Mouse (Mus musculus) thymus, adult 18-20 months (tissue): Measurements from ENCODE around the gene Ppp1ca.

Experiments used
- DNase-seq, 2 experiments: peaks; one replicate each; pipeline ENCODE4 v3.0.0; 2022; ENCODE audit warnings: mixed read lengths in 2 of 2

Gene Ppp1ca

DNA sequence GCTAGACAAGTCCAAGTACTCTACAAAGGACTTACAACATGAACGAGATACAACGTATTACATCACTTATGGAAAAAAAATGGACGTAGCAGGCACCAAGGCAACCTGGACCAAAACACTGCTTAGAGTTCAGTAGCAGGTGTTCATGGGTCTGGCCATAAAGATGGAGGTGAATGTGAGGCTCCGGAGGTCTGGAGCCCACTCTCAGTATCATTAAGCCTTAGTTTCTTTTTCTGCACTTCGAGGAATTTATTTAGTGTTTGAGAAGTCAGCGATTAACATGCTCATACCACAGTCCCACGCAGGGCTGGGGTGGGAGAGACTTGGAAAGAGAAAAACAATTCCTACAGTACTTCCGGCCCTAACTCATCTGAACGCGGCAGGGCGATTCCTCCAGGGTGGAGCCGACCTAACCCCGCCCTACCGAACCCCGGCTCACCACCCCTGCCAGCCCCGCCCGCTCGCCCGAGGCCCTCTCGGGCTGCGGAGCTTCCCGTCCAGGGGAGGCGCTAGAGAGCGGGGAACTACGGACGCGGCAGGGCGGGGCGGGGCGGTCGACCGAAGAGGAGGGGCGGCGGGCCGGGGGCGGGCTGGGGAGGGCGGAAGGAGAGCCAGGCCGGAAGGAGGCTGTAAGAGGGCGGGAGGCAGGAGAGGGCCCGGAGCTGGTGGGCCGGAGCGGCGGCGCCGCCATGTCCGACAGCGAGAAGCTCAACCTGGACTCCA, at the start of gene Ppp1ca:
Gene Ppp1ca, plus strand, starts transcription at position 538 of the 723 bp plus-strand sequence.
- peak; percentile 90 to 91 for DNase-seq

DNA sequence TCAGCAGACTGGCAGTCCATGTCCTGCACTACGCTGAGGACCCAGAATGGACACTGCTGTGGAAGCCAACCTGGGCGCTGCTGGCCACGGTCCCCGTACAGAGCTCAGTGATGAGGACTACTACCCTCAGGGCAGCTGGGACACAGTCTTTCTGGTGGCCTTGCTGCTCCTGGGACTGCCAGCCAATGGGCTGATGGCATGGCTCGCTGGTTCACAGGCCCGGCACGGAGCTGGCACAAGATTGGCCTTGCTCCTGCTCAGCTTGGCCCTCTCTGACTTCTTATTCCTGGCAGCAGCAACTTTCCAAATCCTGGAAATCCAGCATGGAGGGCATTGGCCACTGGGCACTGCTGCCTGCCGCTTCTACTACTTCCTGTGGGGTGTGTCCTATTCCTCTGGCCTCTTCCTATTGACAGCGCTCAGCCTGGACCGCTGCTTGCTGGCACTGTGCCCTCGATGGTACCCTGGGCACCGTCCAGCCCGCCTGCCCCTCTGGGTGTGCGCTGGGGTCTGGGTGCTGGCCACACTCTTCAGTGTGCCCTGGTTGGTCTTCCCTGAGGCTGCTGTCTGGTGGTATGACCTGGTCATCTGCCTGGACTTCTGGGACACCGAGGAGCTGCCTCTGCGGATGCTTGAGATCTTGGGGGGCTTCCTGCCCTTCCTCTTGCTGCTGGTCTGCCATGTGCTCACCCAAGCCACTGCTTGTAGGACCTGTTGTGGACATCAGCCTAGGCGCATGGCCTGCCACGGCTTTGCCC, 49.3 kb upstream of the Ppp1ca start:
- DNase-seq, result no peak

DNA sequence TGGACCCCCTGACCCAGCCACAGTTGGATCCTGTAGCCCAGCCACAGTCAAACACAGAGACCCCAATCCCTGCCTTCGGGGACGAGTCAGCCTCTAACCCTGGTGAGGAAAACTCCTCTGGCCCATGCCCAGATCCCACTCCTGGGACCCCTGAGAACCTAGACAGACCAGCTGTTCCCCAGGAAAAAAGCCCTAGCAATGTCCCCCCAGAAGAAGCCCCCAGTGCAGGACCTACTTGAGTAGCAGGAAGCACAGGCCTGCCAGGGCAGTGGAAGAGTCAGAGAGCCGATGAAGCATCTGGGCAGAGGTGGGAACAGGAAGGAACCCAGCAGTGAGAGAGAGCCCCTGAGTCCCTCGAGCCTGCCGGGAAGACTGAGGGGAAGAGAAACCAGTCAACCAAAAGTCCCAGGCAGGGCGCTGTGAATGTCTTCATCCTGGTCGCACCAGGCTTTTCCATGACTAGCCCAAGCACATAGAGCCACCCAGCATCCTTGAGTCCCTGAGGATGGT, 48.1 kb upstream of the Ppp1ca start, which contains the start of gene Cabp4:
Gene Cabp4, minus strand, starts transcription at position 275 of the 510 bp plus-strand sequence.
- no peak for DNase-seq

DNA sequence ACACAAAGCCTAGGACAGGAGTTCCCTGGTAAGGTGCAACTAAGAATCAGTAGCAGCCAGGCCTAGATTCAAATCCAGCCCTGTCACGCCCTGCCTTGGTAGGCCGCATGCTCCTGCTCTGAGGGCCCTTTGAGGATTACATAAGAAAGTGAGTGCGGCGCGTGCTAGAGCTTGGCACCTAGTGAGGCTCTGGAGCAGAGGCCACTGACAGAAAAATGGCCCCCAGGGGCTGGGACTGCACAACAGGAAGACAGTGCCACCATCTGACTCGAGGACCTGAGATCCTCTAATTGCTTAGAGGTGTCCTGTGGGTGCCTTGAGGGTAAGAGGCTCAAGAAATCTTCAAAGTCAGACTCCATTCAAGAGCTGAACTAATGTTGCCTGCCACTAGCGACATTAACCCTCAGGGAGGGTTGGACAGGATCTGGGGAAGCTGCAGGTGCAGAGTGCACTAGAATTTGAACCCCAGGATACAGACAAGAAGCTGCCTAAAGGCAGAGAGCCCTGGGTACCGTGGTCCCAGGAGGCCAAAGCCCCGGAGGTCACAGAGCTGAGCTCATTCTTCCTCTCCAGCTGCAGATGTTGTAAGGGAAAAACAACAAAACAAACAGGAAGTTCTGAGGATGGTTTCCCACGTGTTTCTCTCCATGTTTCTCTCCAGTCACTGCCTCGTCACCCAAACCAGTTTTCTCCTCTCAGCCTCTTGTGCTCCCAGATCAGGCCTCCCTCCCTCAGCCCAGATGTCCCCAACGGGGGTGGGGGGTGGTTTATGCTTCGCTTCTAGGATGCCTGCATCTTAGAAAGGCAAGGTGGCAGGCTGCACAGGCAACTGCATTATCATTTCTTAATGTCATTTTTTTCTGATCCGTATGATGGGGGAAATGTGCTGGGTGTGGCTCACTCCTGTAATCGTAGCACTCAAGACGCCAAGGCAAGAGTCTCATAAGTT, 47.0 kb upstream of the Ppp1ca start:
- DNase-seq, result no peak

DNA sequence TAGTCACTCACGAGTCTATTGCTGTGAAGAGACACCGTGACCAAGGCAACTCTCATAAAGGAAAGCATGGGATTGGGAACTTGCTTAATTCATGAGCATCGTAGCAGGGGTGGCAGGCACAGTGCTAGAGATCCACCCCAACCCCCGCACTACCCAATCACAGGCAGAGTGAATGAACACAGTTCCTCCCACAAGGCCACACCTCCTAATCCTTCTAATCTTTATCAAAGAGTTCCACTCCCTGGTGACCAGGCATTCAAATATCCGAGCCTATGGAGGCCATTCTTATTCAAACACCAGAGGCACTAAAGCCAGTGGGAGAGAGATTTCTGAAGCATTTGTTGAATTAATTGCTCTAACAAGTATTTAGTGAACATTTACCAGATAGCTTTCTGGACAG, 45.9 kb upstream of the Ppp1ca start:
- no peak for DNase-seq

DNA sequence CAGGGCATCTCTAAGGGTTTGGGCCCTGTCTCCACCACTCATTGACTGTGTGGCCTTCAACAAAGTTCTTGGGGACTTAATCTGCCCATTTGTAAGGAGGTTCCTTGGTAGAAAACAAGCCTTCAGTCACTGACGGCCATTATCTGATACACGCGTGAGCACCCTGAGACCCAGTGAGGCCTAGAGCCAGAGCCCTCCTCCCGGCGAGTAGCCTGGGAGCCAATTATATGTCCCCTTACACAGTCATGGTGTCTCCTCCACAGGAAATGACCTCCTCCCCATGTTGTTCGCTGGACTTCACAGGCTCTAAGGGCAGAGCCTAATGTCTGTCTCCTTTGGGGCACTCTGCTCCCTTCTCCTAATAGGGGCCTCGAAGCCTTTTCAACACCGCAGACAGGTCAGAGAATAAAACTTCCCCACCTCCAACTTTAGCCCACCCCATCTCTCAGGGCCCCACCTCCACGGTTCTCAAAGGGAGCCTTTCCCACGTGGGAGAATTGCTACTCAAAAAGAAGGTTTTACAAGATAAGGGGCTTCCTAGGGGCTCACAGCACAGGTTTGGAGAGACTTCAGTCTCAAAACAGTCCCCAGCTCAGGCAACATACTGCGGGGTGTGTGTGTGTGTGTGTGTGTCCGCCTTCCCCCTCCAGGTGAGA, 45.4 kb upstream of the Ppp1ca start:
- no peak for DNase-seq

DNA sequence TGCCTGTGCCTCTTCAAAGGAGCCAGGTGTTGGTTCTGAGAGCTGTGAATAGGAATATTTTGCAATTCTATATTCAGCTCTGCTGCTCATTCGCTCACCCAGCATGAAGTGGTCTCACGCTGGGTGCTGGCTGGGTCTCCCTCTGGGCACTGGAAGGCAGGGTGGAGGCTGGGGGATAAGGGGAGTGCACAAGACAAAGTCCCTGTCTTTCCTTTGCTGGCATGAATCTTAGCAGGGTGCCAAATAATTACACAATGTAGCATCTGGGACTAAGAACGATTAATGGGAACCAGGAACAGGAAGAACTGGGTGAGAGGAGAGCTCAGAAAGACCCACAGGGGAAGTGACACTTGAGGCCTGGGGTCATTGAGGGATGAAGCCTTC, 44.9 kb upstream of the Ppp1ca start:
- DNase-seq, result no peak

DNA sequence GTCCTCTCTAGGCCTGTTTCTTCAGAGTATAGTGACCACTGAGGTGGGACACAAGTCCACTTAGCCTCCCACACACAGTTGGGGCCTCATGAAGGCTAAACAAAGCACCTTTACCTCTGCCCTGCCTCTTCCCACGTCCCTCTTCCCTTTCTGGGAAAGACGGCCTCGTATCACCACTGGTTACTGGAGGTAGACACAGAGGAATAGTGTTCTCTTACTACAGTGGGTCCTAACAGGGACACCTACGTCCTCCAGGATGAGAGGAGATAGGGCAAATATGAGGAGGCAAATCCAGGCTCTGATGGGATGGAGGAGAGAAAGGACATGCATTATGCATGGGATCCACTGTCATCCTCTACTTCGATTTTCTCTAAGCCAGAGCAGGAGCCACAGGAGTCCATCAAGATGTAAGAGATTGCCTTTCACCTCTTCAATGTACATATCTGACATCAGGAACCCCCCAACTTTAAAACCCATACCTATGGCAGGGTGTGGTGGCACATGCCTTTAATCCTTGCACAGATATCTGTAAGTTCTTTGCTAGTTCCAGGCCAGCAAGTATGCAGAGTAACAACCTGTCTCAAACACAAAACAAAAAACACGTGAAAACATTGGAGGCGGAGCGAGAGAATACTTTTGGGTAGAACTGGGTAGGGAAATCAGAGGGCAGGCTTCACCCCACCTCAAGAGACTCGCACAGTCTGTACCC, 43.9 kb upstream of the Ppp1ca start:
- DNase-seq, result no peak

DNA sequence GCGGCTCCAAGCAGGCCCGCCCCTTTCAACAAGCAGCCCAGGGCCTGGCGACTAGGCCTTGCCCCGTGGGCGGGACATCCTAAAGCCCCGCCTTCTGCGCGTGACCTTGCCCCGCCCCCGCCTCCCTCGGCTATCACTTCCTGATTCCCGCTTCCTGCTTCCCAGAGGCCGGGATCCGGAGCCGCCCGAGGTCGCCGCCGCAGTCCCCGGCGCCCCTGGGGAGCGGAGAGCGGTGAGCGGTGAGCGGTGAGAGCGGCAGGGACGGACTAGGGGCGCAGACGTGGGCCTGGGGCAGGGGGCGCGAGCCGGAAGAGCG, 43.4 kb upstream of the Ppp1ca start, which contains the start of gene Coro1b:
Gene Coro1b, plus strand, starts transcription at position 129 of the 316 bp plus-strand sequence.
- peak; percentile 91 to 93 for DNase-seq

DNA sequence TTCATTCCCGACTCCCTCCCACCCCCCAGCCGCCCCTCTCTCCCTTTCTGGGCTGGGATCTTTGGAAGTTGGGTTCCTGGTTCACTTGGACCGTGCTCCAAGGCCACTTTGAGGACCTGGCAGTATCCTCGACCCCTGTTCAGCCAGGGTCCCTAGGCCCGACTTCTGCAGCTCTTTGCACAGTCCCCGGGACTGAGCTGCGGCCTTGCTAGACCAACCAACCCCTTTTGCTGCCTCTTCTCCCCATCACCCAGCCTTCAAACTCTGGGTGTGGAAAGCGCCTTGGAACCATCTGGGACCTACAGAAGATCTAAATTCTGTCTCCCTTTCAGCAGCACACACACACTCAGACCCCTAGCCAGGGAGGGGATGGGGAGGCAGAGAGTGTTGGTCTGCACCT, 43.0 kb upstream of the Ppp1ca start:
- DNase-seq, result no peak

DNA sequence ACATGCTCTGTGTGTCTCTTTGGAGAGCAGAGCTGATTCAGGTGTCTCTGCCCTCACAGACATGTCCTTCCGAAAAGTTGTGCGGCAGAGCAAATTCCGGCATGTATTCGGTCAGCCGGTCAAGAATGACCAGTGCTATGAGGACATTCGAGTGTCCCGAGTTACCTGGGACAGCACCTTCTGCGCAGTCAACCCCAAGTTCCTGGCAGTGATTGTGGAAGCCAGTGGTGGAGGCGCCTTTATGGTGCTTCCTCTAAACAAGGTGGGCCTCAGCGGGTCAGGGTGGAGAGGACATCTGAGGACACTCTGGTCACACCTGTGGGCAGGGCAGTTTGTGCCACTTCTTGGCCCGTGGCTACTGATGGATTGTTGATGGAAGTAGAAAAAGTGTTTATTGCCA, 42.6 kb upstream of the Ppp1ca start:
- DNase-seq, result no peak

DNA sequence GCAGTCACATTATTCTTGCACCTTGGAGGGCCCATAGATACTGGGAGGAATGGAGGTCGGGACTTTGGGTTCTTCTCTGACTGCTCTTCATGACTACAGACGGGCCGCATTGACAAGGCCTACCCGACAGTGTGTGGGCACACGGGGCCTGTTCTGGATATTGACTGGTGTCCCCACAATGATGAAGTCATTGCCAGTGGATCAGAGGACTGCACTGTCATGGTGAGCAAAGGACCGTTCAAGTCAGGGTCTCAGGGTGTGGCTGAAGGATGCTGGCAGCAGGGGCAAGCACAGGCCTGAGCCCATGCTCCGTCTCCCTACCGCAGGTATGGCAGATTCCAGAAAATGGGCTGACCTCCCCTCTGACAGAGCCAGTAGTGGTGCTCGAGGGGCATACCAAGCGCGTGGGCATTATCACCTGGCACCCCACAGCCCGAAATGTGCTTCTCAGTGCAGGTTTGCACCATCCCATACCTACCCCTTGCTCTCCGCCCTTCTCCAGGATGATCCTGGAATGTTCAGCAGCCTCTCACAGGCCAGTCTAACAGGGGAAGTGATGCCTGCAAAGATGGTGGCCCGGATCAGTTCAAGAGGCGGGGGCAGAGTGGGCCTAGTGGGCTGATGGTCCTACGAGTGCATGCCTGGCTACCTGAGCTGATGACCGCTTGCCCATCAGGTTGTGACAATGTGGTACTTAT, 42.0 kb upstream of the Ppp1ca start:
- DNase-seq, result no peak

DNA sequence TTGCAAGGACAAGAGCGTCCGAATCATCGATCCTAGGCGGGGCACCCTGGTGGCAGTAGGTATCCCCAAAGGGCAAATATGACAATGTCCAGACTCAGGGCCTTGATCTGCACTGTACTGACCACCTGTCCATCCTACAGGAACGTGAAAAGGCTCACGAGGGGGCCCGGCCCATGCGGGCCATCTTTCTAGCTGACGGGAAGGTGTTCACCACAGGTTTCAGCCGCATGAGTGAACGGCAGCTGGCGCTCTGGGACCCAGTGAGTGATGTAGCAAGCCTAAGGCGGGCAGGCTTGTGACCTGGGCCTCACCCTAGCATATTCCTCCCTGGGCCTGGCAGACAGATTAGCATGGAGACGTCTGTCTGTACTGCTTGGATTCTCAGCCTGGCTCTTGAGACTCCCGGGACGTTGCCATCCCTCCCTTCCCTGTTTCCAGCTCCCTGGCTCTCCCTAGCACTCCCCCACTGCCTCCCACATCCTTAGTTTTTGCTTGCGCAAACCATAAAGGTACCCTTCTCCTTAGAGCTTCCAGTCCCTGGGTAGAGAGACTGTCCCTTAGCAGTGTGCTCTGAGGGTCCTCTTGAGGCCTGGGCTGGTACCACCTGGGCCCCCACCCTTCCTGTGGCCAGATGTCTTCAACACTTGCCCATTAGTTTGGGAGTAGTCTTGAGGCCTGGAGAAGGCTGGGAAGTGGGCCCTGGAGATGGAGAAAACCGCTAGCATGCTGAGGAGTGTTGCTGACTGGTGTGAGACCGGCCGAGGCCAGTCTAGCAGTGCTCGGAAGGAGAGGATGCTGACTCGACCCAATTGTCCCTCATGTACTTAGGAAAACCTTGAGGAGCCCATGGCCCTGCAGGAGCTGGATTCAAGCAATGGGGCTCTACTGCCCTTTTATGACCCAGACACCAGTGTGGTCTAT, 41.0 kb upstream of the Ppp1ca start:
- DNase-seq, result no peak

DNA sequence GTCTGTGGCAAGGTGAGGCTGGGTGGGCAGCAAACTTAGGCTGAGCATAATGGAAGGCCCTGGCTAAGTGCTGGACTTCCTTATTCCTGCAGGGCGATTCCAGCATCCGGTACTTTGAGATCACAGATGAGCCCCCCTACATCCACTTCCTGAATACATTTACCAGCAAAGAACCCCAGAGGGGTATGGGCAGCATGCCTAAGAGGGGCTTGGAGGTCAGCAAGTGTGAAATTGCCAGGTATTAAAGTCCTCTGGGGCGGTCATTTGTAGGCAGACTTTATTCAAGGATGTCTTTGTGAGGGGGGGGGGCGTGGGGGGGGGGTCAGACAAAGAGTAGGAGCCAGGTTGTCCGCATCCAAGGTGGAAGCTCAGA, 40.4 kb upstream of the Ppp1ca start:
- no peak for DNase-seq

DNA sequence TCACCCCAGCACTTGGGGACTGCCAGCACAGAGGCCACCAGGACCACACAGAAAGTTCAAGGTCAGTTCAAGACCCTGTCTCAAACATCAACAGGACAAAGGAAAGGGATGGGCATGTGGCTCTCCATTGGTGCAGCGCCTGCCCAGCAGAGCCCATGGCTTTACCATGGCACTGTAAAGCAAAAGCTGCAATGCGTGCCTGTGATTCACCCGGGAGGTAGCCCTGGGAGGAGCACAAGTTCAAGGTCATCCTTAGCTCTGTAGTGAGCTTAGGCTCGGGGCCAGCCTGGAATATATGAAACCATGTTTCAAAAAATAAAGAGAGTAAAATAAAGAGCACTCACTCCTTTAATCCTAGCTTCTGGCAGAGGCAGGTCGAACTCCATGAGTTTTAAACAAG, 40.0 kb upstream of the Ppp1ca start:
- DNase-seq, result no peak

DNA sequence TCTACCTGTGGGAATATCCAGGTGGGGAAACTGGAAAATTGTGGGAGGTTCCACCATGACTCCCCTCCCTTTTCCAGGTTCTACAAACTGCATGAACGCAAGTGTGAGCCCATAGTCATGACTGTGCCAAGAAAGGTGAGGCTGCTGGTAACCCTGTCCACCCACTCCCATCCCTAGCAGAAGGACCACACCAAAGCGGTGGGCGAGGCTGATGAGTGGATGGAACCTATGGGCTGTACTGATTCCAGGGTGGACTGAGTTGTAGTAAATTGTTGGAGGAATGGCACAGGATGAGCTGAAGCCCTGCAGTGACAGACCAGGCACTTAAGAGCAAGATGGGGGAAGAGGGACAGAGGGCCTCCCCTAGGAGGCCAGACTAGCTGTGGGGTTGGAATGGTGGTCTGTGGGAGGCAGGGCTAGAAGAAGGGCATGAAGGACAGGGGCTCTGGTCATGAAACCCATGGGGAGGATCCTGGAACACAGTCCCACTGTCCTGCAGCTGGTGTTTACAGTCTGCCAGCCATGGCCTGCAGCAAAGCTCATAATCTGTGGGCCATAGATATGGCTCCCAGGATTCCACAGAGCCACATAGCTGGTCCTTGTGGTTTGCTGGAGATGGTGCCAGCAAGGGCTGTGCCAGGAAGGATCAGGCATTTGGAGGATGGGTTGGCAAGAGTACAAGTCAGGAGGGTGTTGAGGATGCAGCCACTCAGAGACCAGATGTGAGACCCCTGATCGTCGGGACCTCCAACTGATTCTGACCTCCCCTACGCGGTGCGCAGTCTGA, 39.2 kb upstream of the Ppp1ca start:
- DNase-seq, result no peak

DNA sequence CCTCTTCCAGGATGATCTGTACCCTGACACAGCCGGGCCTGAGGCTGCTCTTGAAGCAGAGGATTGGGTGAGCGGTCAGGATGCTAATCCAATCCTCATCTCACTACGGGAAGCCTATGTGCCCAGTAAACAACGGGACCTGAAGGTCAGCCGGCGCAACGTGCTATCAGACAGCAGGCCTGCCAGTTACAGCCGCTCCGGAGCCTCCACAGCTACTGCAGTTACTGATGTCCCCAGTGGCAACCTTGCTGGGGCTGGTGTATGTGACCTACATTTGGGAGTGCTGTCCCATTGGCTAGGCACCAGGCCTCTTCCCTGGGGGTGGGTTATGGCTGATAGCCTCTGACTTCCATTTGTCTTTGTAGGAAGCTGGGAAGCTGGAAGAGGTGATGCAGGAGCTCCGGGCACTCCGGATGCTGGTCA, 38.6 kb upstream of the Ppp1ca start, which contains the start of gene Ptprcap:
Gene Ptprcap, plus strand, starts transcription at position 373 of the 423 bp plus-strand sequence.
- DNase-seq, result no peak

DNA sequence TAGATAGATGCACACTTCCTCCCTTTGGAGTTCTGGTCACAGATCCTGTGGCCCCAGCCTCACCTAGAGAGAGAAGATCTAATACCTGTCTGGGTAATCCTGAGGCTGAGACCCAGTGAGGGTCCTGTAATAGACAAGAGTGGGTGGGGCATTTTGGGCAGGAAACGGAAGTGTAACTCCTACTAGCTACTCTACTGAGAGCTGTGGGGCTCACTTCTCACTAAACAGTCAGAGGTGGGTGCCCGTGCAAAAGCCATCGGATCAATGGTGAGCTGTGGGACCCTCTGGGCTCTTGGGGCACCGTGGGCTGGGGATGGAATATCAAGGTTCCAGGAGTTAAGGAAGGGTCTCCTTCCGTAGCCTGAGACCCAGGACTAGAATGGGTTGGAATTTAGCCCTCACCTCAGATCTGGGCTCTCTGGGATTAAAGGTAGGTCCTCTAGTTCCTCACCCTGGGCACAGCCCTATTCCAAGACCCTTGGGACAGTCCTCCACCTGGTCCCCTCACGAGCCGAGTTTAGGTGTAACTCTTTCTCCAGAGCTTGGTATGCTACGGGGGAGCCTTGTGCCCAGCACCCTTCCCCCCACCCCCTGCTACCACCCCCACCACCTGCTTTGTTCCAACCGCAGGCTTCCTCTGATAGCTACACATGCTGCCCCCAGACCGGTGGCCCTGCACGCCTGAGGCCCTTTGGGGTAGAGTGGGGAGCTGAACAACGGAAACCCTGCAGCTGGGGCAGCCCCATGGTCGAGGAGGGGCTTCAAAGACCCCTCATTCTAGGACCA, 37.2 kb upstream of the Ppp1ca start:
- DNase-seq, result peak; percentile 74 to 86
